Mouse (Mus musculus) naive thymus-derived CD4-positive, alpha-beta T cell, adult 2 months (primary cell): ENCODE data around the gene Gpr141.
"Not testable (repeated sequence)": the region's sequence is repeated elsewhere in the genome, so short reads cannot be mapped to it uniquely, and the experiment has no call there.

Experiments
- DNase-seq: peaks from one replicate; pipeline ENCODE4 v3.0.0-alpha.2; 2011; ENCODE audit warnings: low read depth

Gpr141 gene

GRCm38 (mm10) chr13:19824071-19824470, at the start of gene Gpr141:
TSS of gene Gpr141 (minus strand) at chr13:19824257.
- DNase-seq = no peak

GRCm38 (mm10) chr13:19864241-19864640, 40.2 kb upstream of the Gpr141 start:
- DNase-seq = no peak

GRCm38 (mm10) chr13:19854629-19855333, 30.7 kb upstream of the Gpr141 start:
- peak; percentile 16 for DNase-seq

- DNase-seq = no peak
These were observed 30.0 kb upstream of the Gpr141 start for GRCm38 (mm10) chr13:19854049-19854448.

GRCm38 (mm10) chr13:19843448-19843847, 19.4 kb upstream of the Gpr141 start:
- DNase-seq = no peak

GRCm38 (mm10) chr13:19842707-19843106, 18.6 kb upstream of the Gpr141 start:
- no peak for DNase-seq

- no peak for DNase-seq
These were observed 17.6 kb upstream of the Gpr141 start for GRCm38 (mm10) chr13:19841615-19842014.

- no peak for DNase-seq
These were observed 16.1 kb upstream of the Gpr141 start for GRCm38 (mm10) chr13:19840206-19840605.

- no peak for DNase-seq
These were observed 6.5 kb upstream of the Gpr141 start for GRCm38 (mm10) chr13:19830560-19830959.

GRCm38 (mm10) chr13:19828095-19828494, 4.0 kb upstream of the Gpr141 start:
- peak; percentile 23 for DNase-seq

GRCm38 (mm10) chr13:19821639-19822038, 2.4 kb downstream of the Gpr141 start:
- no peak for DNase-seq

GRCm38 (mm10) chr13:19819926-19820325, 4.1 kb downstream of the Gpr141 start:
- DNase-seq = no peak

GRCm38 (mm10) chr13:19819243-19819642, 4.8 kb downstream of the Gpr141 start:
- no peak for DNase-seq

GRCm38 (mm10) chr13:19794942-19795341, 29.1 kb downstream of the Gpr141 start:
- no peak for DNase-seq

GRCm38 (mm10) chr13:19794486-19794885, 29.6 kb downstream of the Gpr141 start:
- DNase-seq = no peak

GRCm38 (mm10) chr13:19793761-19794160, 30.3 kb downstream of the Gpr141 start:
- no peak for DNase-seq

GRCm38 (mm10) chr13:19787946-19788345, 36.1 kb downstream of the Gpr141 start:
- not testable (repeated sequence) for DNase-seq

GRCm38 (mm10) chr13:19770163-19770562, 53.9 kb downstream of the Gpr141 start:
- DNase-seq = no peak

- DNase-seq = no peak
These were observed 56.9 kb downstream of the Gpr141 start for GRCm38 (mm10) chr13:19767202-19767601.

GRCm38 (mm10) chr13:19764276-19764675, 59.8 kb downstream of the Gpr141 start:
- no peak for DNase-seq

- no peak for DNase-seq
These were observed 60.8 kb downstream of the Gpr141 start for GRCm38 (mm10) chr13:19763211-19763610.

GRCm38 (mm10) chr13:19745741-19746140, 78.3 kb downstream of the Gpr141 start:
- no peak for DNase-seq

- DNase-seq = no peak
These were observed 79.5 kb downstream of the Gpr141 start for GRCm38 (mm10) chr13:19744536-19744935.

GRCm38 (mm10) chr13:19734597-19734996, 89.5 kb downstream of the Gpr141 start:
- no peak for DNase-seq
